Mouse (Mus musculus): ENCODE data around the gene Myrfl. TPM values are rescaled to one million over a fixed set of nuclear protein-coding genes. Genes with fewer than 3 reads are reported as not detected.

Gene Myrfl
- polyA plus RNA-seq, 1 experiment, result not detected

GRCm38 (mm10) chr10:116919368-116920317 lies 22.9 kb upstream of the Myrfl start:
- Histone ChIP-seq H3K36me3 (ENCODE audit: control insufficient read depth, insufficient read depth) (peaks cover 29% of the 10 kb centered on the region), H3K4me3 (ENCODE audit: insufficient read depth, poor library complexity, severe bottlenecking) (no peak overlapping the region), H3K27me3 (ENCODE audit: control insufficient read depth, insufficient read depth, insufficient read length) (no peaks in the 10 kb centered on the region), H3K79me2 (ENCODE audit: control insufficient read depth, insufficient read depth) (no peaks in the 10 kb centered on the region), H3K79me3 (ENCODE audit: low read depth) (no peaks in the 10 kb centered on the region), H3ac (ENCODE audit: control insufficient read depth, insufficient read length, low read depth) (no peak overlapping the region)
- no peak for TF ChIP-seq FOSL1 (IDR thresholded peaks at IDR 0.05; ENCODE audit: insufficient read depth, low read length, poor library complexity, severe bottlenecking)
- no peak for TF ChIP-seq USF1 (IDR thresholded peaks at IDR 0.05; ENCODE audit: low read depth)
- no peak for TF ChIP-seq MYOD1 (IDR thresholded peaks at IDR 0.05; ENCODE audit: control insufficient read depth, insufficient read length, low read depth)
- TF ChIP-seq CEBPB (IDR thresholded peaks at IDR 0.05; ENCODE audit: low read depth), result no peak
- no peak for TF ChIP-seq MYOG (IDR thresholded peaks at IDR 0.05; ENCODE audit: control insufficient read depth, extremely low read depth, insufficient read length)
- TF ChIP-seq MAX (IDR thresholded peaks at IDR 0.05), result no peak
- no peak for TF ChIP-seq CTCF (IDR thresholded peaks at IDR 0.05; ENCODE audit: control insufficient read depth, insufficient read depth, insufficient read length)

DNA sequence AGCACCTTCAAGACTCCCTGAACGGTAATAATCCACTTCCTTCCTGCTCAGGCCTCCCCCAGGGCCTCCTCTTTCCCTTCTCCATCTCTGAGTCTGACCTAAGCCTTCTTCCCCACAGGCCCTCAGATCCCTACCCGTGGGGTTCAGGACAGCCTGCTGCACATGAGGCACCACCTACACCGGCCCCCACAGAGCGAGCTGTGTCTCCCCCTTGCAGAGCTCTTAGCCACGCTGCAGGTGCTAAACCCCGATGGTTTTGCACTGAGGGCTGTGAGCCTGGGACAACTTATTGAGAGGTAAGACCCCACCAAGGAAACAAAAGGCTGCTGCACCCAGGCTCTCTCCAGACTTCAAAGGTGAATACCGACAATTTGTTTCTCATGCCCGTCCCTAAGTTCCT lies 19.9 kb upstream of the Myrfl start:
- Histone ChIP-seq H3K27me3 (ENCODE audit: control insufficient read depth, insufficient read depth, insufficient read length) (no peaks in the 10 kb centered on the region), H3K36me3 (ENCODE audit: control insufficient read depth, insufficient read depth) (peaks cover 39% of the 10 kb centered on the region), H3ac (ENCODE audit: control insufficient read depth, insufficient read length, low read depth) (no peak overlapping the region), H3K4me3 (ENCODE audit: insufficient read depth, poor library complexity, severe bottlenecking) (no peak overlapping the region), H3K79me3 (ENCODE audit: low read depth) (no peaks in the 10 kb centered on the region), H3K79me2 (ENCODE audit: control insufficient read depth, insufficient read depth) (no peaks in the 10 kb centered on the region)
- TF ChIP-seq MYOD1 (IDR thresholded peaks at IDR 0.05; ENCODE audit: control insufficient read depth, insufficient read length, low read depth), result no peak
- no peak for TF ChIP-seq CEBPB (IDR thresholded peaks at IDR 0.05; ENCODE audit: low read depth)
- TF ChIP-seq MAX (IDR thresholded peaks at IDR 0.05), result no peak
- no peak for TF ChIP-seq CTCF (IDR thresholded peaks at IDR 0.05; ENCODE audit: control insufficient read depth, insufficient read depth, insufficient read length)
- no peak for TF ChIP-seq MYOG (IDR thresholded peaks at IDR 0.05; ENCODE audit: control insufficient read depth, extremely low read depth, insufficient read length)
- TF ChIP-seq USF1 (IDR thresholded peaks at IDR 0.05; ENCODE audit: low read depth), result no peak
- TF ChIP-seq FOSL1 (IDR thresholded peaks at IDR 0.05; ENCODE audit: insufficient read depth, low read length, poor library complexity, severe bottlenecking), result no peak

- Histone ChIP-seq H3K27me3 (ENCODE audit: control insufficient read depth, insufficient read depth, insufficient read length) (no peaks in the 10 kb centered on the region), H3K36me3 (ENCODE audit: control insufficient read depth, insufficient read depth) (peaks cover 45% of the 10 kb centered on the region), H3K4me3 (ENCODE audit: insufficient read depth, poor library complexity, severe bottlenecking) (no peak overlapping the region), H3K79me3 (ENCODE audit: low read depth) (no peaks in the 10 kb centered on the region), H3K79me2 (ENCODE audit: control insufficient read depth, insufficient read depth) (no peaks in the 10 kb centered on the region), H3ac (ENCODE audit: control insufficient read depth, insufficient read length, low read depth) (no peak overlapping the region)
- no peak for TF ChIP-seq CEBPB (IDR thresholded peaks at IDR 0.05; ENCODE audit: low read depth)
- no peak for TF ChIP-seq MAX (IDR thresholded peaks at IDR 0.05)
- no peak for TF ChIP-seq CTCF (IDR thresholded peaks at IDR 0.05; ENCODE audit: control insufficient read depth, insufficient read depth, insufficient read length)
- no peak for TF ChIP-seq USF1 (IDR thresholded peaks at IDR 0.05; ENCODE audit: low read depth)
- TF ChIP-seq FOSL1 (IDR thresholded peaks at IDR 0.05; ENCODE audit: insufficient read depth, low read length, poor library complexity, severe bottlenecking), result no peak
- no peak for TF ChIP-seq MYOG (IDR thresholded peaks at IDR 0.05; ENCODE audit: control insufficient read depth, extremely low read depth, insufficient read length)
- TF ChIP-seq MYOD1 (IDR thresholded peaks at IDR 0.05; ENCODE audit: control insufficient read depth, insufficient read length, low read depth), result no peak
Observed at GRCm38 (mm10) chr10:116915286-116915685, 18.6 kb upstream of the Myrfl start.

GRCm38 (mm10) chr10:116914586-116914985 lies 17.9 kb upstream of the Myrfl start:
- Histone ChIP-seq H3K27me3 (ENCODE audit: control insufficient read depth, insufficient read depth, insufficient read length) (no peaks in the 10 kb centered on the region), H3ac (ENCODE audit: control insufficient read depth, insufficient read length, low read depth) (peak overlapping the region; percentile 3), H3K79me3 (ENCODE audit: low read depth) (no peaks in the 10 kb centered on the region), H3K36me3 (ENCODE audit: control insufficient read depth, insufficient read depth) (peaks cover 52% of the 10 kb centered on the region), H3K79me2 (ENCODE audit: control insufficient read depth, insufficient read depth) (no peaks in the 10 kb centered on the region), H3K4me3 (ENCODE audit: insufficient read depth, poor library complexity, severe bottlenecking) (no peak overlapping the region)
- TF ChIP-seq MYOG (IDR thresholded peaks at IDR 0.05; ENCODE audit: control insufficient read depth, extremely low read depth, insufficient read length) (no peak), USF1 (IDR thresholded peaks at IDR 0.05; ENCODE audit: low read depth) (no peak), CTCF (IDR thresholded peaks at IDR 0.05; ENCODE audit: control insufficient read depth, insufficient read depth, insufficient read length) (no peak), CEBPB (IDR thresholded peaks at IDR 0.05; ENCODE audit: low read depth) (no peak), FOSL1 (IDR thresholded peaks at IDR 0.05; ENCODE audit: insufficient read depth, low read length, poor library complexity, severe bottlenecking) (no peak), MYOD1 (IDR thresholded peaks at IDR 0.05; ENCODE audit: control insufficient read depth, insufficient read length, low read depth) (no peak), MAX (IDR thresholded peaks at IDR 0.05) (no peak)

- no peaks in the 10 kb centered on the region for H3K79me3 ChIP-seq (ENCODE audit: low read depth)
- H3ac ChIP-seq (ENCODE audit: control insufficient read depth, insufficient read length, low read depth), result no peak overlapping the region
- H3K27me3 ChIP-seq (ENCODE audit: control insufficient read depth, insufficient read depth, insufficient read length), result no peaks in the 10 kb centered on the region
- no peaks in the 10 kb centered on the region for H3K79me2 ChIP-seq (ENCODE audit: control insufficient read depth, insufficient read depth)
- TF ChIP-seq MYOD1 (IDR thresholded peaks at IDR 0.05; ENCODE audit: control insufficient read depth, insufficient read length, low read depth) (no peak), USF1 (IDR thresholded peaks at IDR 0.05; ENCODE audit: low read depth) (no peak), MYOG (IDR thresholded peaks at IDR 0.05; ENCODE audit: control insufficient read depth, extremely low read depth, insufficient read length) (no peak), MAX (IDR thresholded peaks at IDR 0.05) (no peak), CTCF (IDR thresholded peaks at IDR 0.05; ENCODE audit: control insufficient read depth, insufficient read depth, insufficient read length) (no peak), CEBPB (IDR thresholded peaks at IDR 0.05; ENCODE audit: low read depth) (no peak), FOSL1 (IDR thresholded peaks at IDR 0.05; ENCODE audit: insufficient read depth, low read length, poor library complexity, severe bottlenecking) (no peak)
- no peak overlapping the region for H3K4me3 ChIP-seq (ENCODE audit: insufficient read depth, poor library complexity, severe bottlenecking)
- peaks cover 55% of the 10 kb centered on the region for H3K36me3 ChIP-seq (ENCODE audit: control insufficient read depth, insufficient read depth)
Observed at GRCm38 (mm10) chr10:116913647-116914273, 17.0 kb upstream of the Myrfl start.

Measured in C2C12 (cell line).